Mouse (Mus musculus) thymus, adult 2 months (tissue): ENCODE measurements around the gene Fbll1.

Experiments used
- CTCF ChIP-seq: fragments of 200-500 bp; IDR thresholded peaks from 2 replicates; pipeline ENCODE4 v1.5.1; 2012; ENCODE audit warnings: mild to moderate bottlenecking, control low read depth, low read length, moderate library complexity, borderline replicate concordance; ENCODE audit not compliant: control insufficient read depth, poor library complexity, insufficient read depth; ENCODE audit errors: extremely low read depth
- POLR2A ChIP-seq: fragments of 200-500 bp; IDR thresholded peaks from 2 replicates; pipeline ENCODE4 v1.6.1; 2012; ENCODE audit warnings: mild to moderate bottlenecking, low read length, control low read depth, moderate library complexity; ENCODE audit not compliant: control insufficient read depth, poor library complexity, insufficient read depth; ENCODE audit errors: extremely low read depth

- TF ChIP-seq CTCF (no peak), POLR2A (no peak)
These were observed 38.8 kb upstream of the Fbll1 start for GRCm38 (mm10) chr11:35837156-35838126.
